Mouse (Mus musculus) cortical plate, adult 2 months (tissue): ENCODE results near the gene Tpsab1. TPM values are rescaled to one million over a fixed set of nuclear protein-coding genes. Genes with fewer than 3 reads are reported as not detected.

Source experiments
- H3K27ac ChIP-seq: fragments of 200-500 bp; 2 replicates; pipeline ENCODE4 v1.5.1; 2012; ENCODE audit warnings: low read length, control low read depth, inconsistent platforms; ENCODE audit not compliant: insufficient read depth
- H3K4me1 ChIP-seq: fragments of 200-500 bp; 2 replicates; pipeline ENCODE4 v1.6.1; 2011; ENCODE audit warnings: low read length; ENCODE audit not compliant: control insufficient read depth, insufficient read depth
- H3K4me3 ChIP-seq: fragments of 200-500 bp; 2 replicates; pipeline ENCODE4 v1.5.1; 2011; ENCODE audit warnings: mild to moderate bottlenecking, low read length, control low read depth; ENCODE audit not compliant: insufficient read depth
- CTCF ChIP-seq: fragments of 200-500 bp; IDR thresholded peaks from 2 replicates; pipeline ENCODE4 v1.5.1; 2011; ENCODE audit warnings: mild to moderate bottlenecking, control low read depth, low read length; ENCODE audit not compliant: insufficient read depth; ENCODE audit errors: extremely low read depth
- POLR2A ChIP-seq: fragments of 200-500 bp; IDR thresholded peaks from 2 replicates; pipeline ENCODE4 v1.6.1; 2011; ENCODE audit warnings: mild to moderate bottlenecking, low read length, control low read depth; ENCODE audit not compliant: insufficient read depth; ENCODE audit errors: extremely low read depth
- polyA plus RNA-seq: library from polyadenylated mRNA; depleted of rRNA; stranded (reverse); fragments of >200 nt; gene quantifications from 2 replicates; pipeline ENCODE4 v1.2.3, GENCODE M21; 2012; rRNA removed

Gene Tpsab1
- polyA plus RNA-seq, 1 experiment = not detected

- no peak overlapping the region for H3K4me3 ChIP-seq
- H3K27ac ChIP-seq = no peak overlapping the region
- peak; percentile 94 for TF ChIP-seq CTCF
- no peak for TF ChIP-seq POLR2A
- H3K4me1 ChIP-seq = no peaks in the 10 kb centered on the region
These were observed 11.4 kb downstream of the Tpsab1 start for GRCm38 (mm10) chr17:25333943-25334342.

- no peaks in the 10 kb centered on the region for H3K4me1 ChIP-seq
- no peak overlapping the region for H3K4me3 ChIP-seq
- TF ChIP-seq POLR2A = no peak
- H3K27ac ChIP-seq = no peak overlapping the region
These were observed 13.0 kb downstream of the Tpsab1 start for GRCm38 (mm10) chr17:25332321-25332720.

GRCm38 (mm10) chr17:25322930-25323329 lies 22.4 kb downstream of the Tpsab1 start:
- Histone ChIP-seq H3K4me3 (no peak overlapping the region), H3K27ac (no peak overlapping the region), H3K4me1 (no peaks in the 10 kb centered on the region)
- no peak for TF ChIP-seq CTCF
- no peak for TF ChIP-seq POLR2A

- H3K27ac ChIP-seq = no peak overlapping the region
- H3K4me1 ChIP-seq = no peaks in the 10 kb centered on the region
- TF ChIP-seq CTCF (no peak), POLR2A (no peak)
- no peak overlapping the region for H3K4me3 ChIP-seq
These were observed 24.5 kb downstream of the Tpsab1 start for GRCm38 (mm10) chr17:25320819-25321218.

- Histone ChIP-seq H3K4me1 (no peaks in the 10 kb centered on the region), H3K4me3 (no peak within 1 kb of the TSS), H3K27ac (no peak within 1 kb of the TSS)
- TF ChIP-seq POLR2A (no peak), CTCF (no peak)
These were observed 27.0 kb downstream of the Tpsab1 start, which contains the start of gene Prss29 for GRCm38 (mm10) chr17:25318354-25318753. TSS of gene Prss29 (plus strand) at chr17:25318654.

GRCm38 (mm10) chr17:25308346-25308745 lies 37.0 kb downstream of the Tpsab1 start, which contains the start of gene Prss28:
TSS of gene Prss28 (plus strand) at chr17:25308646.
- Histone ChIP-seq H3K4me3 (no peak within 1 kb of the TSS), H3K27ac (no peak within 1 kb of the TSS), H3K4me1 (no peaks in the 10 kb centered on the region)
- TF ChIP-seq CTCF (no peak), POLR2A (no peak)

- Histone ChIP-seq H3K4me1 (no peaks in the 10 kb centered on the region), H3K4me3 (no peak within 1 kb of the TSS), H3K27ac (no peak within 1 kb of the TSS)
- no peak for TF ChIP-seq CTCF
- no peak for TF ChIP-seq POLR2A
These were observed 47.3 kb downstream of the Tpsab1 start, which contains the start of gene Prss34 for GRCm38 (mm10) chr17:25298094-25298493. TSS of gene Prss34 (plus strand) at chr17:25298394.

- Histone ChIP-seq H3K27ac (no peak overlapping the region), H3K4me3 (no peak overlapping the region), H3K4me1 (no peaks in the 10 kb centered on the region)
- TF ChIP-seq POLR2A (no peak), CTCF (no peak)
These were observed 51.3 kb downstream of the Tpsab1 start for GRCm38 (mm10) chr17:25294111-25294510.

GRCm38 (mm10) chr17:25293495-25293894 lies 51.9 kb downstream of the Tpsab1 start:
- Histone ChIP-seq H3K27ac (no peak overlapping the region), H3K4me1 (no peaks in the 10 kb centered on the region), H3K4me3 (no peak overlapping the region)
- TF ChIP-seq POLR2A = no peak

Other genes starting within 250 kb of the Tpsab1 start
- 18.5 and 24.8 TPM in 2 replicates for gene Telo2, start 229.6 kb downstream of the Tpsab1 start, polyA plus RNA-seq
- gene Ptx4, start 224.8 kb downstream of the Tpsab1 start, polyA plus RNA-seq = 0.19 and 0.34 TPM in 2 replicates
- 45.6 and 47.0 TPM in 2 replicates for gene Clcn7, start 212.2 kb downstream of the Tpsab1 start, polyA plus RNA-seq
- gene Ccdc154, start 183.1 kb downstream of the Tpsab1 start, polyA plus RNA-seq = not detected in 2 replicates
- gene Gm38655, start 170.1 kb downstream of the Tpsab1 start, polyA plus RNA-seq = not detected in 2 replicates
- gene BC003965, start 161.0 kb downstream of the Tpsab1 start, polyA plus RNA-seq = 22.9 and 23.9 TPM in 2 replicates
- gene Unkl, start 157.2 kb downstream of the Tpsab1 start, polyA plus RNA-seq = 37.6 and 42.9 TPM in 2 replicates
- 121 and 126 TPM in 2 replicates for gene Gnptg, start 105.4 kb downstream of the Tpsab1 start, polyA plus RNA-seq
- gene Tsr3, start 105.4 kb downstream of the Tpsab1 start, polyA plus RNA-seq = 35.3 and 35.6 TPM in 2 replicates
- gene Baiap3, start 89.2 kb downstream of the Tpsab1 start, polyA plus RNA-seq = 4.3 and 5.4 TPM in 2 replicates
- 257 and 264 TPM in 2 replicates for gene Ube2i, start 70.9 kb downstream of the Tpsab1 start, polyA plus RNA-seq
- gene Prss34, start 47.2 kb downstream of the Tpsab1 start, polyA plus RNA-seq = not detected in 2 replicates
- not detected in 2 replicates for gene Prss28, start 36.9 kb downstream of the Tpsab1 start, polyA plus RNA-seq
- gene Prss29, start 26.9 kb downstream of the Tpsab1 start, polyA plus RNA-seq = not detected in 2 replicates
- 0.13 and 0.76 TPM in 2 replicates for gene Tpsb2, start 20.7 kb upstream of the Tpsab1 start, polyA plus RNA-seq
- not detected in 2 replicates for gene Tpsg1, start 23.7 kb upstream of the Tpsab1 start, polyA plus RNA-seq
- 39.6 and 49.8 TPM in 2 replicates for gene Cacna1h, start 88.2 kb upstream of the Tpsab1 start, polyA plus RNA-seq
- gene Tekt4, start 109.1 kb upstream of the Tpsab1 start, polyA plus RNA-seq = 0.85 and 1.1 TPM in 2 replicates
- 0.10 and 0.11 TPM in 2 replicates for gene Sstr5, start 151.7 kb upstream of the Tpsab1 start, polyA plus RNA-seq
- 42.5 and 51.6 TPM in 2 replicates for gene Sox8, start 225.1 kb upstream of the Tpsab1 start, polyA plus RNA-seq
- gene Lmf1, start 233.5 kb upstream of the Tpsab1 start, polyA plus RNA-seq = 17.2 and 17.9 TPM in 2 replicates